Mouse (Mus musculus) right cerebral cortex, postnatal 36 days (tissue): ENCODE data around the gene Rap1a.

Source experiments
- DNase-seq, 2 experiments: peaks; one replicate each; pipeline ENCODE4 v3.0.0; 2022; ENCODE audit warnings: low spot score in 2 of 2, mixed read lengths in 1 of 2

The Rap1a gene

GRCm38 (mm10) chr3:105806519-105807249, 5.5 kb upstream of the Rap1a start:
- DNase-seq, result no peak

GRCm38 (mm10) chr3:105803600-105803999, 2.5 kb upstream of the Rap1a start:
- no peak for DNase-seq

- no peak for DNase-seq
Measured at GRCm38 (mm10) chr3:105800675-105801190, 403 bp downstream of the Rap1a start.

GRCm38 (mm10) chr3:105800156-105800674, 921 bp downstream of the Rap1a start:
- DNase-seq, result no peak

- no peak for DNase-seq
Measured at GRCm38 (mm10) chr3:105799375-105799774, 1.8 kb downstream of the Rap1a start.

- no peak for DNase-seq
Measured at GRCm38 (mm10) chr3:105798770-105799169, 2.4 kb downstream of the Rap1a start.

GRCm38 (mm10) chr3:105797427-105797826, 3.7 kb downstream of the Rap1a start:
- DNase-seq, result no peak

GRCm38 (mm10) chr3:105796761-105797160, 4.4 kb downstream of the Rap1a start:
- DNase-seq, result no peak

GRCm38 (mm10) chr3:105794309-105794708, 6.8 kb downstream of the Rap1a start:
- DNase-seq, result no peak

- no peak for DNase-seq
Measured at GRCm38 (mm10) chr3:105792309-105792708, 8.8 kb downstream of the Rap1a start.

- DNase-seq, result no peak
Measured at GRCm38 (mm10) chr3:105791129-105791528, 10.0 kb downstream of the Rap1a start.

- no peak for DNase-seq
Measured at GRCm38 (mm10) chr3:105790338-105790737, 10.8 kb downstream of the Rap1a start.

GRCm38 (mm10) chr3:105789776-105790175, 11.4 kb downstream of the Rap1a start:
- DNase-seq, result no peak

- no peak for DNase-seq
Measured at GRCm38 (mm10) chr3:105787328-105787727, 13.8 kb downstream of the Rap1a start.

GRCm38 (mm10) chr3:105785865-105786264, 15.3 kb downstream of the Rap1a start:
- no peak for DNase-seq

- DNase-seq, result no peak
Measured at GRCm38 (mm10) chr3:105783809-105784208, 17.3 kb downstream of the Rap1a start.

- DNase-seq, result no peak
Measured at GRCm38 (mm10) chr3:105782406-105782805, 18.7 kb downstream of the Rap1a start.

- no peak for DNase-seq
Measured at GRCm38 (mm10) chr3:105777997-105778396, 23.1 kb downstream of the Rap1a start.

- DNase-seq, result no peak
Measured at GRCm38 (mm10) chr3:105774496-105774895, 26.6 kb downstream of the Rap1a start.

GRCm38 (mm10) chr3:105771534-105771933, 29.6 kb downstream of the Rap1a start:
- no peak for DNase-seq

GRCm38 (mm10) chr3:105770836-105771235, 30.3 kb downstream of the Rap1a start:
- no peak for DNase-seq

- DNase-seq, result no peak
Measured at GRCm38 (mm10) chr3:105769380-105769779, 31.8 kb downstream of the Rap1a start.

- no peak for DNase-seq
Measured at GRCm38 (mm10) chr3:105768529-105768928, 32.6 kb downstream of the Rap1a start.
